Mouse (Mus musculus) liver, embryonic 16.5 days (tissue): ENCODE measurements around the gene Alyref2. TPM values are rescaled to one million over a fixed set of nuclear protein-coding genes. Genes with fewer than 3 reads are reported as not detected.

Source experiments
- ATAC-seq: fragments of 200-750 bp; cut with Nextera tagmentation; 2 replicates; pipeline ENCODE4 v1.8.0; 2017; ENCODE audit warnings: low read depth, mild to moderate bottlenecking, moderate number of reproducible peaks, moderate library complexity
- H3K27ac ChIP-seq: fragments of 300-500 bp; sonication (generic); 2 replicates; pipeline ENCODE4 v1.5.1; 2014; ENCODE audit warnings: mild to moderate bottlenecking, low read length
- H3K27me3 ChIP-seq: fragments of 300-500 bp; sonication (generic); 2 replicates; pipeline ENCODE4 v1.6.1; 2014; ENCODE audit warnings: low read depth, low read length, mixed read lengths; ENCODE audit not compliant: control insufficient read depth, insufficient read depth
- H3K36me3 ChIP-seq: fragments of 300-500 bp; sonication (generic); 2 replicates; pipeline ENCODE4 v1.6.1; 2014; ENCODE audit warnings: mild to moderate bottlenecking; ENCODE audit not compliant: control insufficient read depth, insufficient read depth
- H3K4me1 ChIP-seq: fragments of 300-500 bp; sonication (generic); 2 replicates; pipeline ENCODE4 v1.6.1; 2014; ENCODE audit warnings: low read depth, low read length, mixed read lengths; ENCODE audit not compliant: control insufficient read depth
- H3K4me2 ChIP-seq: fragments of 300-500 bp; sonication (generic); 2 replicates; pipeline ENCODE4 v1.6.1; 2014; ENCODE audit warnings: low read depth, low read length, mixed read lengths
- H3K4me3 ChIP-seq: fragments of 300-500 bp; sonication (generic); 2 replicates; pipeline ENCODE4 v1.5.1; 2014; ENCODE audit warnings: low read depth, mild to moderate bottlenecking, low read length
- H3K9ac ChIP-seq: fragments of 300-500 bp; sonication (generic); 2 replicates; pipeline ENCODE4 v1.6.1; 2014; ENCODE audit warnings: low read depth, low read length
- H3K9me3 ChIP-seq: fragments of 300-500 bp; sonication (generic); replicated peaks from 2 replicates; pipeline ENCODE4 v1.6.1; 2016; ENCODE audit warnings: low read length; ENCODE audit not compliant: control insufficient read depth
- WGBS: fragments of 180-500 bp; shearing (Covaris S2); extraction: QIAGEN DNeasy Blood & Tissue Kit; methylation state at CpG from one replicate; pipeline ENCODE4 v1.1.7; 2014; ENCODE audit not compliant: insufficient replicate concordance; 5-methylcytosine and 5-hydroxymethylcytosine counted together
- polyA plus RNA-seq: library from polyadenylated mRNA; unstranded; fragments of >200 nt; fragmentation: Nextera tagmentation; extraction: Ambion mirVana; gene quantifications from 2 replicates; pipeline ENCODE4 v1.2.1, GENCODE M21; 2015

Alyref2 gene
- polyA plus RNA-seq, 1 experiment from 2014 or later = 2.6 TPM

DNA sequence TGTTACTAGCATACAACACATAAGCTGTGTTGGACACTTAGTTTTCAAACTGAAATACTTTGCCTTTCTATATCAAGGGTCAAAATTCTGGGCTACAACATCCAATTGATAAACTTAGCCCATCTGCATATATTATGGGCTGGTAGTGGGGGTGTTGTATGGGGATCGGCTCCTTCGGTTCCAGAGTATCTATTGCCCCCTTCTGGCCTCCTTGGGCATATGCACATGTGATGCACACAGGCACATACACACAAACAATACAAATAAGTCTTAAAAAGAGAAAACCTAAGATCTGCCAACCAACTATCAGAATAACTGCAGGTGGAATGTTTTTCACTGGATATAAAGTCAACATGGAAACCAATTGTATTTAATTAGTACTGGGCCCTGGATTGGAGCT is 10.0 kb downstream of the Alyref2 start:
- Histone ChIP-seq H3K9ac (no peak overlapping the region), H3K4me2 (no peak overlapping the region), H3K27me3 (no peaks in the 10 kb centered on the region), H3K4me3 (no peak overlapping the region), H3K27ac (no peak overlapping the region), H3K36me3 (no peaks in the 10 kb centered on the region), H3K9me3 (no peaks in the 10 kb centered on the region), H3K4me1 (no peaks in the 10 kb centered on the region)
- WGBS = 62% methylated on average over 2 of the region's 2 CpGs
- no peak for ATAC-seq

DNA sequence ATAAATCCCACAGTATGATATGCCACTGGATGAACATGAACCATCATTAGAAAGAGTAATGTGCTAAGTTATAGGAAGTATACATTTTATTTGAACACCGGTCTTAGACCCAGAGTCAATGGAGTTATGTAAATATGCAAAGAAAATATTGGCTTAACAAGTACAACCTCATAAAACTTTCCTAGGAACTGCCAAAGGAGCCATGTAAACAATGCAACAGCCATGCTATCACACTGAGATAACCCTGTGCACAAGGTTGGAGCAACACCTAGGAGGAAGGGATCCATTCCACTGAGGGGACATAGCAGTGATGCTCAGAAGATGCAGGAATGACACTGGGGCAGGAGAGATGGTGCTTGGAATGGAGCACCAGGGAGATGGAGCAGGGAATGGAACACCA is 10.5 kb downstream of the Alyref2 start:
- Histone ChIP-seq H3K4me1 (no peaks in the 10 kb centered on the region), H3K36me3 (no peaks in the 10 kb centered on the region), H3K9ac (no peak overlapping the region), H3K4me3 (no peak overlapping the region), H3K27ac (no peak overlapping the region), H3K4me2 (no peak overlapping the region), H3K27me3 (no peaks in the 10 kb centered on the region), H3K9me3 (no peaks in the 10 kb centered on the region)
- no peak for ATAC-seq
- WGBS = 77% methylated on average over 1 of the region's 1 CpGs

DNA sequence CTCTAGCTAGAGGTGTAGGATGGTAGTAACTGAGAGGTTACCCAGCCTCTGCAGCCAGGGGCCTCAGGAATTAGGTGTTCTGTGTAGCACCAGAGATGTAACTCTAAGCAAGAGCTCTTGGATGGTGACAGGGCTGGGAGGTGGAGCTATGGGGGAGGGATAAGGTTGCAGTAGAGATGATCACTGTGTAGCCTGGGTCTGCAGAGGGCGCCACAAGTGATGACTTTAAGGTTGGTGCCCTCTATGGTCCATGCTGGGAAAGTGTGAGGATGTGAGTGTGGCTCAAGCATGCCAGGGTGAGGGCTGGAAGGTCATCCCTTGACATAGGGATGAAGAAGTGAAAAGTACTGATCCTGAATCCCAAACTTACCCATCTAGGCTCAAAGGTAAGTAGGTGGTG is 11.8 kb downstream of the Alyref2 start:
- Histone ChIP-seq H3K27ac (no peak overlapping the region), H3K4me2 (no peak overlapping the region), H3K36me3 (no peaks in the 10 kb centered on the region), H3K4me3 (no peak overlapping the region), H3K27me3 (no peaks in the 10 kb centered on the region), H3K9me3 (no peaks in the 10 kb centered on the region), H3K9ac (no peak overlapping the region), H3K4me1 (no peaks in the 10 kb centered on the region)
- WGBS = 8% methylated on average over 1 of the region's 1 CpGs
- ATAC-seq = no peak

DNA sequence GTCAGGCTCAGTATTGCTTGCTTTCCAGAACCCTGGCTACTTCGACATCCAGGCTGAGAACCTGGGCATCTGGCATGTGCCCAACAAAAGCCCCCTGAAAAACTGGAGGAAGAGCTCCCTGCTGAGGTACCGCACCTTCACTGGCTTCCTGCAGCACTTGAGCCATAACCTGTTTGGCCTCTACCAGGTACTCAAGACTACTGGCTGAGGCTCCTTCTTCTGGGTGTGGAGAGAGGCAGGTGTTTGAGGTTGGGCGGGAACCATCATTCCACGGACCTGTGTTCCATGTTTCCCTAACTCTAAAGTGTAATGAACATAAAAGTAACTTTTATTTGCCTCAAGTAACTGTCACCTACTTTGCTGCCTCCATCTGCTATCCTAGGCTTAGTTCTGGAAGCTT is 12.3 kb downstream of the Alyref2 start:
- Histone ChIP-seq H3K36me3 (no peaks in the 10 kb centered on the region), H3K4me1 (no peaks in the 10 kb centered on the region), H3K4me2 (no peak overlapping the region), H3K4me3 (no peak overlapping the region), H3K27ac (no peak overlapping the region), H3K9ac (no peak overlapping the region), H3K9me3 (no peaks in the 10 kb centered on the region), H3K27me3 (no peaks in the 10 kb centered on the region)
- ATAC-seq = no peak
- WGBS = 74% methylated on average over 4 of the region's 4 CpGs

DNA sequence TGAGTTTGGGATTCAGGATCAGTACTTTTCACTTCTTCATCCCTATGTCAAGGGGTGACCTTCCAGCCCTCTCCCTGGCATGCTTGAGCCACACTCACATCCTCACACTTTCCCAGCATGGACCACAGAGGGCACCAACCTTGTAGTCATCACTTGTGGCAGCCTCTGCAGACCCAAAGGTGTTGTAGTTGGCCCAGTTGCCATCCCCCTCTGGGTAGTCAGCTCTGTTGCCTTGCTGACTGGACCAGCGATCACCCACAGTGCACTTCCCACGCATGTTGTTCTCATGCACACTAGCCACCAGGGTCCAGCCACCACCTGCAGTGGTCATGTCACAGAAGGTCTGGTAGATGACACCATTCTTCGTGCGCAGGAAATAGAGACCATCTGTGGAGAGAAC is 28.1 kb downstream of the Alyref2 start:
- WGBS = 76% methylated on average over 4 of the region's 4 CpGs
- H3K9ac ChIP-seq = no peak overlapping the region
- H3K4me1 ChIP-seq = no peaks in the 10 kb centered on the region

DNA sequence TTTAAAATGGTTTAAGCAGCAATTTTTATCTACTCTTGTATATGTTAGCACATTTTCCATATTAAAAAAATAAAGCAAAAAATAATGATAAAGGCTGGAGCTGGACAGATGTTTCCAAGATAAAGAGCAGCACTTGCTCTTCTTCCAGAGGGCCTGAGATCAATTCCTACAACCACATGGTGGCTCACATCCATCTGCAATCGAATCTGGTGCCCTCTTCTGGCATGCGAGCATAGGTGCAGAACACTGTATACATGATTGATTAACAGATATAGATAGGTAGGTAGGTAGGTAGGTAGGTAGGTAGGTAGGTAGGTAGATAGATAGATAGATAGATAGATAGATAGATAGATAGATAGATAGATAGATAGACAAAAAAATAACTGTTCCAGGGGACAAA is 29.6 kb downstream of the Alyref2 start:
- WGBS = 35% methylated on average over 2 of the region's 2 CpGs
- H3K4me2 ChIP-seq = no peak overlapping the region
- H3K9me3 ChIP-seq = no peaks in the 10 kb centered on the region
- H3K4me1 ChIP-seq = no peaks in the 10 kb centered on the region
- H3K36me3 ChIP-seq = no peaks in the 10 kb centered on the region
- no peaks in the 10 kb centered on the region for H3K27me3 ChIP-seq
- ATAC-seq = no peak
- H3K9ac ChIP-seq = no peak overlapping the region
- no peak overlapping the region for H3K27ac ChIP-seq
- H3K4me3 ChIP-seq = no peak overlapping the region

More for the DNA sequence above, 28.1 kb downstream of the Alyref2 start:
- no peak overlapping the region for H3K4me3 ChIP-seq
- H3K36me3 ChIP-seq = no peaks in the 10 kb centered on the region
- H3K27me3 ChIP-seq = no peaks in the 10 kb centered on the region
- no peak overlapping the region for H3K27ac ChIP-seq
- ATAC-seq = no peak
- no peaks in the 10 kb centered on the region for H3K9me3 ChIP-seq
- H3K4me2 ChIP-seq = no peak overlapping the region

DNA sequence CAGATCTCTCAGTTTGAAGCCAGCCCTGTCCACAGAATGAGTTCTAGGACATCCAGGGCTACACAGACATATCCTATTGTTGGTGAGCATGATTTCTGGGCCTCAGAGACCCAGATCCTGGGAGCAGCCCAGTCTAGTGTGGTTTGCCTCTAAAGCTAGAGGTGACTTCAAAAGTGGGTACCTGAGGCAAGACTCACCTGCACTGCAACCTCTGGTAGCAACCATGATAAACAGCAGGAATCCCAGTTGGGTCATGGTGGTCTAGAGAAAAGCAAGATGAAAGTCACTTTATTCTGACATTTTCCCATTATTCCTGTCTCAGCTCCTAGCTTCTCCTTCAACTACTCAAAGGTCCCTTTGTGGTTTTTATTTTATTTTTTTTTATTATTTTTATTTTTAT is 31.3 kb downstream of the Alyref2 start:
- Histone ChIP-seq H3K9me3 (no peaks in the 10 kb centered on the region), H3K9ac (no peak overlapping the region), H3K27ac (no peak overlapping the region), H3K4me3 (no peak overlapping the region), H3K4me2 (no peak overlapping the region), H3K36me3 (no peaks in the 10 kb centered on the region), H3K4me1 (no peaks in the 10 kb centered on the region), H3K27me3 (no peaks in the 10 kb centered on the region)
- no peak for ATAC-seq

DNA sequence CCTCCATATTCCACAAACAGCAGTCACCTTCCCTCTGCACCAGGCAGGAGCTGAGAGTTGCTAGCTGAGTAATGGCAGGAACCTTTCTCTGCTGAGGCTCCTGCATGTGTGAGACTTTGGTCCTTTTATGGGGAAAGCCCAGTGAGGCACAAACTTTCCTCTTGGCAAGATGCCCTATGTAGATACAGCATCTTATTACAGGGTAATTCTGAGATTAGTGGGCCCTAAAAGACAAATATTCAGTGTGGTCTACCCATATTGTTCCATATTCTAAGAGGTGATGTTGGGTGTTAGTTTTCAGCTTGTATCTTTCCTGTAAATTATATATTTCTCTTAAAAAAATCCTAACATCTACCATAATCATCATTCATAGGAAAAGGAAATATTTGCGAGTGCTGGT is 31.9 kb downstream of the Alyref2 start, which contains the start of gene Itln1:
Gene Itln1, minus strand, starts transcription at position 101 of the 400 bp plus-strand sequence.
- H3K27me3 ChIP-seq = no peaks in the 10 kb centered on the region
- H3K9me3 ChIP-seq = no peaks in the 10 kb centered on the region
- no peak within 1 kb of the TSS for H3K4me2 ChIP-seq
- H3K9ac ChIP-seq = no peak within 1 kb of the TSS
- H3K4me1 ChIP-seq = no peaks in the 10 kb centered on the region
- H3K27ac ChIP-seq = no peak within 1 kb of the TSS
- WGBS = 88% methylated on average over 1 of the region's 1 CpGs
- H3K36me3 ChIP-seq = no peaks in the 10 kb centered on the region
- no peak within 1 kb of the TSS for H3K4me3 ChIP-seq
- ATAC-seq = no peak

DNA sequence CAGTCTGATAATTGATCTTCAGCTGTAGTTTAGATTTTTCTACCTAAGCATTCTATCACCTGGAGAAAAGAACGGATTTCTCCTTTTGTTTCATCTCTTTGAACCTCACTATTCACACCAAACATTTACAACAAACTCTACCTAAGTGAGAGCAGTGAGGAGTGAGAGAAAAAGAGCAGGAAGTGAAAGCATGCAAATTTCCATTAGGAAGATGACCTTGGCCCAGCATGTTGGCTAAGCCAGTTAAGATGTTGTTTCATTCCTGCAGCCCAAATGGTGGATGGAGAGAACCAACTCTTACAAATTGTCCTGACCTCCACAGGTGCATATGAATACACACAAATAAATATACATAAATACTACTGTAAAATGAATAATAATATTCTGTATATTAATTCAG is 37.4 kb downstream of the Alyref2 start:
- Histone ChIP-seq H3K4me2 (no peak overlapping the region), H3K27ac (no peak overlapping the region), H3K4me3 (no peak overlapping the region), H3K9ac (no peak overlapping the region), H3K27me3 (no peaks in the 10 kb centered on the region), H3K9me3 (no peaks in the 10 kb centered on the region), H3K4me1 (no peaks in the 10 kb centered on the region), H3K36me3 (no peaks in the 10 kb centered on the region)
- no peak for ATAC-seq
- 43% methylated on average over 1 of the region's 1 CpGs for WGBS

DNA sequence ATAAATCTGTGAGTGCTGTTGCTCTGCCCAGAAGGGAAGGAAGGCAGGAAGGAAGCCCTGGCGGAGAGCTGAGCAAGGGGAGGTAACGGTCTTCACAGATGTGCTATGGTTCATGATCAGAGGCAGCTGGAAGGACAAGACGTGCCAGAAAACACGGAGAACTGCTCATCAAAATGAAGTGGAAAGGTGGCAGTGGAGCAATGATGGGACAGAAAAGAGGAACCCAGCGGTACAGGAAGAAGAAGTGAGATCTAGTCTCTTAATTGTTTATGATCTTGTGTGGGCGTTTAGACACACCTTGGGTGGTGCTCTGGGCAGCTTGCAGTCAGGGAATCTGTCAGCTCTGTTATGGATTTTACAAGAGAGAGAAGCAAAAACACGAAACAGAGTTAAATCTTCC is 48.0 kb downstream of the Alyref2 start:
- H3K27me3 ChIP-seq = no peaks in the 10 kb centered on the region
- H3K36me3 ChIP-seq = no peaks in the 10 kb centered on the region
- H3K4me2 ChIP-seq = no peak overlapping the region
- no peak overlapping the region for H3K4me3 ChIP-seq
- no peak overlapping the region for H3K9ac ChIP-seq
- ATAC-seq = no peak
- no peak overlapping the region for H3K27ac ChIP-seq
- H3K9me3 ChIP-seq = no peaks in the 10 kb centered on the region
- 27% methylated on average over 7 of the region's 7 CpGs for WGBS
- H3K4me1 ChIP-seq = no peaks in the 10 kb centered on the region
